Mouse (Mus musculus) midbrain, embryonic 16.5 days (tissue): ENCODE data around the gene Rbm8a. TPM values are rescaled to one million over a fixed set of nuclear protein-coding genes. Genes with fewer than 3 reads are reported as not detected.

ENCODE experiments used
- ATAC-seq: fragments of 200-750 bp; cut with Nextera tagmentation; 2 replicates; pipeline ENCODE4 v1.8.0; 2017; ENCODE audit warnings: moderate TSS enrichment
- H3K27ac ChIP-seq: fragments of 300-500 bp; sonication (generic); 2 replicates; pipeline ENCODE4 v1.5.1; 2014; ENCODE audit warnings: mild to moderate bottlenecking, low read length, mixed read lengths
- H3K27me3 ChIP-seq: fragments of 300-500 bp; sonication (generic); 2 replicates; pipeline ENCODE4 v1.6.1; 2014; ENCODE audit warnings: low read depth, low read length, mixed read lengths; ENCODE audit not compliant: control insufficient read depth, insufficient read depth
- H3K36me3 ChIP-seq: fragments of 300-500 bp; sonication (generic); 2 replicates; pipeline ENCODE4 v1.6.1; 2014; ENCODE audit warnings: mild to moderate bottlenecking, low read length, moderate library complexity, mixed read lengths; ENCODE audit not compliant: control insufficient read depth, insufficient read depth
- H3K4me1 ChIP-seq: fragments of 300-500 bp; sonication (generic); 2 replicates; pipeline ENCODE4 v1.6.1; 2014; ENCODE audit warnings: mild to moderate bottlenecking, low read length, mixed read lengths; ENCODE audit not compliant: control insufficient read depth, insufficient read depth
- H3K4me2 ChIP-seq: fragments of 300-500 bp; sonication (generic); 2 replicates; pipeline ENCODE4 v1.6.1; 2014; ENCODE audit warnings: mild to moderate bottlenecking, low read length, mixed read lengths
- H3K4me3 ChIP-seq: fragments of 300-500 bp; sonication (generic); 2 replicates; pipeline ENCODE4 v1.5.1; 2014; ENCODE audit warnings: low read depth, mild to moderate bottlenecking, low read length, moderate library complexity, mixed read lengths
- H3K9ac ChIP-seq: fragments of 300-500 bp; sonication (generic); 2 replicates; pipeline ENCODE4 v1.6.1; 2014; ENCODE audit warnings: low read depth, low read length, mixed read lengths
- H3K9me3 ChIP-seq: fragments of 300-500 bp; sonication (generic); replicated peaks from 2 replicates; pipeline ENCODE4 v1.6.1; 2014; ENCODE audit warnings: mild to moderate bottlenecking, low read length, mixed read lengths; ENCODE audit not compliant: control insufficient read depth, poor library complexity, severe bottlenecking
- WGBS: fragments of 180-500 bp; shearing (Covaris S2); extraction: QIAGEN DNeasy Blood & Tissue Kit; methylation state at CpG from one replicate; pipeline ENCODE4 v1.1.7; 2014; 5-methylcytosine and 5-hydroxymethylcytosine counted together
- polyA plus RNA-seq: library from polyadenylated mRNA; unstranded; fragments of >200 nt; fragmentation: Nextera tagmentation; extraction: Ambion mirVana; gene quantifications from 2 replicates; pipeline ENCODE4 v1.2.1, GENCODE M21; 2015

Gene Rbm8a
- polyA plus RNA-seq, 1 experiment from 2014 or later, result 123 TPM

GRCm38 (mm10) chr3:96634015-96634414 is 4.3 kb downstream of the Rbm8a start:
- 74% methylated on average over 1 of the region's 1 CpGs for WGBS
- H3K4me2 ChIP-seq, result no peak overlapping the region

GRCm38 (mm10) chr3:96634928-96635879 is 5.5 kb downstream of the Rbm8a start, which contains the start of the genes Pex11b and Gm42957:
Gene Pex11b, plus strand, starts transcription at chr3:96635376.
Gene Gm42957, plus strand, starts transcription at chr3:96635474.
- peak within 1 kb of the TSS; percentile 98 for H3K9ac ChIP-seq
- H3K4me2 ChIP-seq, result peak within 1 kb of the TSS; percentile 88
- no peaks in the 10 kb centered on the region for H3K9me3 ChIP-seq
- peak within 1 kb of the TSS; percentile 95 for H3K4me3 ChIP-seq
- 1% methylated on average over 58 of the region's 60 CpGs for WGBS
- H3K4me1 ChIP-seq, result peaks cover 27% of the 10 kb centered on the region
- peak within 1 kb of the TSS; percentile 89 for H3K27ac ChIP-seq
- ATAC-seq, result peak; percentile 89
- no peaks in the 10 kb centered on the region for H3K27me3 ChIP-seq
- H3K36me3 ChIP-seq, result peaks cover 17% of the 10 kb centered on the region

More at GRCm38 (mm10) chr3:96634015-96634414, 4.3 kb downstream of the Rbm8a start:
- no peak overlapping the region for H3K27ac ChIP-seq
- H3K27me3 ChIP-seq, result no peaks in the 10 kb centered on the region
- no peak for ATAC-seq
- H3K36me3 ChIP-seq, result peaks cover 12% of the 10 kb centered on the region
- peaks cover 30% of the 10 kb centered on the region for H3K4me1 ChIP-seq
- no peak overlapping the region for H3K4me3 ChIP-seq
- no peaks in the 10 kb centered on the region for H3K9me3 ChIP-seq
- no peak overlapping the region for H3K9ac ChIP-seq

GRCm38 (mm10) chr3:96635906-96636305 is 6.2 kb downstream of the Rbm8a start:
- Histone ChIP-seq H3K27me3 (no peaks in the 10 kb centered on the region), H3K4me3 (peak overlapping the region; percentile 95), H3K9ac (peak overlapping the region; percentile 98), H3K27ac (peak overlapping the region; percentile 89), H3K36me3 (peaks cover 18% of the 10 kb centered on the region), H3K4me1 (peaks cover 22% of the 10 kb centered on the region), H3K4me2 (peak overlapping the region; percentile 88), H3K9me3 (no peaks in the 10 kb centered on the region)
- peak; percentile 18 for ATAC-seq
- WGBS, result 12% methylated on average over 15 of the region's 15 CpGs

GRCm38 (mm10) chr3:96636448-96636847 is 6.7 kb downstream of the Rbm8a start:
- Histone ChIP-seq H3K36me3 (peaks cover 18% of the 10 kb centered on the region), H3K4me1 (peaks cover 19% of the 10 kb centered on the region), H3K9ac (no peak overlapping the region), H3K4me3 (peak overlapping the region; percentile 95), H3K4me2 (peak overlapping the region; percentile 88), H3K27me3 (no peaks in the 10 kb centered on the region), H3K9me3 (no peaks in the 10 kb centered on the region), H3K27ac (no peak overlapping the region)
- 79% methylated on average over 11 of the region's 11 CpGs for WGBS
- no peak for ATAC-seq

GRCm38 (mm10) chr3:96639219-96639618 is 9.5 kb downstream of the Rbm8a start:
- Histone ChIP-seq H3K27ac (no peak overlapping the region), H3K4me1 (peaks cover 19% of the 10 kb centered on the region), H3K27me3 (no peaks in the 10 kb centered on the region), H3K4me2 (no peak overlapping the region), H3K36me3 (peaks cover 22% of the 10 kb centered on the region), H3K9me3 (no peaks in the 10 kb centered on the region), H3K9ac (no peak overlapping the region), H3K4me3 (no peak overlapping the region)
- no peak for ATAC-seq
- WGBS, result 75% methylated on average over 1 of the region's 1 CpGs

- ATAC-seq, result 0 out of 2 replicates have a peak, but pooled peaks have one; percentile 21
- H3K27me3 ChIP-seq, result no peaks in the 10 kb centered on the region
- no peak within 1 kb of the TSS for H3K4me3 ChIP-seq
- WGBS, result 70% methylated on average over 7 of the region's 7 CpGs
- no peaks in the 10 kb centered on the region for H3K9me3 ChIP-seq
- H3K4me2 ChIP-seq, result no peak within 1 kb of the TSS
- no peaks in the 10 kb centered on the region for H3K4me1 ChIP-seq
- no peak within 1 kb of the TSS for H3K9ac ChIP-seq
- H3K36me3 ChIP-seq, result peaks cover 20% of the 10 kb centered on the region
- H3K27ac ChIP-seq, result no peak within 1 kb of the TSS
Observed at GRCm38 (mm10) chr3:96645018-96645649, 15.4 kb downstream of the Rbm8a start, which contains the start of gene Itga10. Gene Itga10, plus strand, starts transcription at chr3:96645584.

- WGBS, result 85% methylated on average over 3 of the region's 3 CpGs
- Histone ChIP-seq H3K27me3 (no peaks in the 10 kb centered on the region), H3K36me3 (peaks cover 18% of the 10 kb centered on the region), H3K9ac (no peak overlapping the region), H3K9me3 (no peaks in the 10 kb centered on the region), H3K4me3 (no peak overlapping the region), H3K4me2 (no peak overlapping the region), H3K4me1 (no peaks in the 10 kb centered on the region), H3K27ac (no peak overlapping the region)
- no peak for ATAC-seq
Observed at GRCm38 (mm10) chr3:96647365-96647764, 17.6 kb downstream of the Rbm8a start.

GRCm38 (mm10) chr3:96660901-96661300 is 31.2 kb downstream of the Rbm8a start:
- Histone ChIP-seq H3K9ac (no peak overlapping the region), H3K4me1 (peaks cover 8% of the 10 kb centered on the region), H3K27ac (no peak overlapping the region), H3K27me3 (no peaks in the 10 kb centered on the region), H3K4me2 (no peak overlapping the region), H3K36me3 (no peaks in the 10 kb centered on the region), H3K4me3 (no peak overlapping the region), H3K9me3 (no peaks in the 10 kb centered on the region)
- no peak for ATAC-seq
- 87% methylated on average over 2 of the region's 2 CpGs for WGBS
